Mouse (Mus musculus) stomach, embryonic 16.5 days (tissue): ENCODE data around the gene Lrrc9. TPM values are rescaled to one million over a fixed set of nuclear protein-coding genes. Genes with fewer than 3 reads are reported as not detected.

Experiments
- ATAC-seq: fragments of 200-750 bp; cut with Nextera tagmentation; 2 replicates; pipeline ENCODE4 v1.8.0; 2017; ENCODE audit warnings: moderate number of reproducible peaks, moderate TSS enrichment; ENCODE audit not compliant: insufficient read depth, low FRiP score
- H3K27ac ChIP-seq: fragments of 300-500 bp; sonication (generic); 2 replicates; pipeline ENCODE4 v1.5.1; 2014; ENCODE audit warnings: low read length
- H3K27me3 ChIP-seq: fragments of 300-500 bp; sonication (generic); 2 replicates; pipeline ENCODE4 v1.6.1; 2014; ENCODE audit warnings: low read length, control low read depth, mixed read lengths; ENCODE audit not compliant: control insufficient read depth, insufficient read depth
- H3K36me3 ChIP-seq: fragments of 300-500 bp; sonication (generic); 2 replicates; pipeline ENCODE4 v1.6.1; 2014; ENCODE audit warnings: low read length; ENCODE audit not compliant: control insufficient read depth, insufficient read depth
- H3K4me1 ChIP-seq: fragments of 300-500 bp; sonication (generic); 2 replicates; pipeline ENCODE4 v1.6.1; 2014; ENCODE audit warnings: low read length, control low read depth, mixed read lengths; ENCODE audit not compliant: control insufficient read depth, insufficient read depth
- H3K4me2 ChIP-seq: fragments of 300-500 bp; sonication (generic); 2 replicates; pipeline ENCODE4 v1.6.1; 2014; ENCODE audit warnings: low read depth, low read length, mixed read lengths
- H3K4me3 ChIP-seq: fragments of 300-500 bp; sonication (generic); replicated peaks from 2 replicates; pipeline ENCODE4 v1.5.1; 2014; ENCODE audit warnings: mild to moderate bottlenecking, low read length
- H3K9ac ChIP-seq: fragments of 300-500 bp; sonication (generic); 2 replicates; pipeline ENCODE4 v1.6.1; 2014; ENCODE audit warnings: low read length
- H3K9me3 ChIP-seq: fragments of 300-500 bp; sonication (generic); replicated peaks from 2 replicates; pipeline ENCODE4 v1.6.1; 2016; ENCODE audit warnings: low read length, control low read depth; ENCODE audit not compliant: control insufficient read depth
- WGBS: fragments of 180-500 bp; shearing (Covaris S2); extraction: QIAGEN DNeasy Blood & Tissue Kit; methylation state at CpG from one replicate; pipeline ENCODE4 v1.1.7; 2014; 5-methylcytosine and 5-hydroxymethylcytosine counted together
- polyA plus RNA-seq: library from polyadenylated mRNA; unstranded; fragments of >200 nt; fragmentation: Nextera tagmentation; extraction: Ambion mirVana; gene quantifications from 2 replicates; pipeline ENCODE4 v1.2.1, GENCODE M21; 2015

Lrrc9 gene
- polyA plus RNA-seq, 1 experiment from 2014 or later = 0.12 TPM

DNA sequence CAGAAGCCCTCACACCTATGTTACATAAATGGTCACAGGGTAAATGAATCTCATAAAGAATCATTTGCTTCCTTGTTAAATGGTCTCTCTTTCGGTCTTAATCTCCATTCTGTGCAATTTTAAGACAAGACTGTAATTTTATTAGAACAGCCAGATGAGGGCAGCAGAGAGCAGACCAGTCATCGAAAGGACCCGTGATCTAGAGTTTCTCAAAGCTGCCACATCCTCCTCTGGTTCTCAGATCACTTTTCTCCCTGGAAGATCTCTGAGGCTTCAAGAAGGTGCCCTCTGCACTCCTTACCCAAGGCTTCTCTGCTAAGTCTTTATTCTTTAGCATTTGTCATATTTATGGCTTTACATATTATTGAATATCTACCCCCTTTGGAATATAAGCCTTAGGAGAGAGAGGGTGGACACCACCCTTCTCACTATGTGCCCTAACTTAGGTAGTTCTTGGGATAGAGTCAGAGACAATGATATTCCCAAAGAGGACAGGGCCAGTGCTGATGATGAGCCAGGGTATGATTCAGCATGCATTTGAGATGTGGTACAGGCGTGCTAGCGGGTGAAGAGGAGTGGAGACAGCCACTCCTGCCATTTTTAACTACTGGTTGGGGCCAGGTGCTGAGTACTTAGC is 20.3 kb downstream of the Lrrc9 start:
- Histone ChIP-seq H3K27ac (no peak overlapping the region), H3K9me3 (no peaks in the 10 kb centered on the region), H3K4me3 (no peak overlapping the region), H3K4me1 (no peaks in the 10 kb centered on the region), H3K27me3 (no peaks in the 10 kb centered on the region), H3K4me2 (no peak overlapping the region), H3K36me3 (no peaks in the 10 kb centered on the region), H3K9ac (no peak overlapping the region)
- WGBS = 44% methylated on average over 5 of the region's 5 CpGs
- ATAC-seq = no peak

GRCm38 (mm10) chr12:72465826-72466501 is 24.3 kb downstream of the Lrrc9 start:
- Histone ChIP-seq H3K36me3 (no peaks in the 10 kb centered on the region), H3K4me2 (no peak overlapping the region), H3K27ac (no peak overlapping the region), H3K4me1 (no peaks in the 10 kb centered on the region), H3K4me3 (no peak overlapping the region), H3K9ac (no peak overlapping the region), H3K27me3 (no peaks in the 10 kb centered on the region), H3K9me3 (no peaks in the 10 kb centered on the region)
- WGBS = 84% methylated on average over 5 of the region's 5 CpGs
- no peak for ATAC-seq

- 93% methylated on average over 1 of the region's 1 CpGs for WGBS
- no peaks in the 10 kb centered on the region for H3K36me3 ChIP-seq
- no peak overlapping the region for H3K4me3 ChIP-seq
- ATAC-seq = no peak
- H3K27me3 ChIP-seq = no peaks in the 10 kb centered on the region
- H3K9me3 ChIP-seq = no peaks in the 10 kb centered on the region
- no peak overlapping the region for H3K9ac ChIP-seq
- no peak overlapping the region for H3K27ac ChIP-seq
- no peak overlapping the region for H3K4me2 ChIP-seq
- no peaks in the 10 kb centered on the region for H3K4me1 ChIP-seq
These were observed 25.6 kb downstream of the Lrrc9 start for GRCm38 (mm10) chr12:72467269-72467668.

GRCm38 (mm10) chr12:72467789-72468188 is 26.1 kb downstream of the Lrrc9 start:
- no peaks in the 10 kb centered on the region for H3K27me3 ChIP-seq
- H3K9ac ChIP-seq = no peak overlapping the region
- no peak overlapping the region for H3K4me2 ChIP-seq
- no peaks in the 10 kb centered on the region for H3K4me1 ChIP-seq
- H3K27ac ChIP-seq = no peak overlapping the region
- 93% methylated on average over 4 of the region's 4 CpGs for WGBS
- no peak overlapping the region for H3K4me3 ChIP-seq
- no peaks in the 10 kb centered on the region for H3K9me3 ChIP-seq
- no peaks in the 10 kb centered on the region for H3K36me3 ChIP-seq
- no peak for ATAC-seq

- no peak overlapping the region for H3K27ac ChIP-seq
- WGBS = 66% methylated on average over 2 of the region's 2 CpGs
- ATAC-seq = no peak
These were observed 35.2 kb downstream of the Lrrc9 start for GRCm38 (mm10) chr12:72476773-72477450.

DNA sequence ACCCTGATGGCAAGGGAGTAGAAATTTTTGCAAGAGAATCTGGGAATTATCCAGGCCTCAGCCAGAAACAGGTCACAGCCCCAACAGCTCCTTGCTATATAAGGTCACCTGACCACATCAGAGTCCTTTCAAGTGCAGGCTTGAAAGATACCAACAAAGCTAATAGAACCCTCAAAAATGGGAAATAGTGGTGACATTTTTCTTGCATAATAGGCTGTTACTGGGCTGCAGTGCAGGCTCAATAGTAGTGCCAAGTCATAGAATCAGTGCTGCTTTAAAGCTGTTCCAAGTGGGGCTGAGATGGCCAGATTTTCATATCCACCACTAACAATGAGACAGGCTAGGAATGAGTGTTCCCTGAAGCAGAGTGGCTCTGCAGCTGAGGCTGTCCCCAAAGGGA is 40.6 kb downstream of the Lrrc9 start:
- Histone ChIP-seq H3K9ac (no peak overlapping the region), H3K27ac (no peak overlapping the region), H3K36me3 (no peaks in the 10 kb centered on the region), H3K4me3 (no peak overlapping the region), H3K4me2 (no peak overlapping the region), H3K27me3 (no peaks in the 10 kb centered on the region), H3K4me1 (no peaks in the 10 kb centered on the region; the same call in 1 of the 2 replicates), H3K9me3 (no peaks in the 10 kb centered on the region)
- ATAC-seq = no peak

More at GRCm38 (mm10) chr12:72476773-72477450, 35.2 kb downstream of the Lrrc9 start:
- Histone ChIP-seq H3K4me3 (no peak overlapping the region), H3K4me2 (no peak overlapping the region), H3K27me3 (no peaks in the 10 kb centered on the region), H3K9me3 (no peaks in the 10 kb centered on the region), H3K4me1 (no peaks in the 10 kb centered on the region), H3K9ac (no peak overlapping the region), H3K36me3 (no peaks in the 10 kb centered on the region)

GRCm38 (mm10) chr12:72484872-72485271 is 43.2 kb downstream of the Lrrc9 start:
- H3K27me3 ChIP-seq = no peaks in the 10 kb centered on the region
- no peaks in the 10 kb centered on the region for H3K9me3 ChIP-seq
- H3K9ac ChIP-seq = no peak overlapping the region
- ATAC-seq = no peak
- no peaks in the 10 kb centered on the region; the same call in 1 of the 2 replicates for H3K4me1 ChIP-seq
- H3K4me2 ChIP-seq = no peak overlapping the region
- H3K4me3 ChIP-seq = no peak overlapping the region
- no peak overlapping the region for H3K27ac ChIP-seq
- H3K36me3 ChIP-seq = no peaks in the 10 kb centered on the region

GRCm38 (mm10) chr12:72487498-72487897 is 45.8 kb downstream of the Lrrc9 start:
- H3K4me2 ChIP-seq = no peak overlapping the region
- H3K4me3 ChIP-seq = no peak overlapping the region
- no peak for ATAC-seq
- H3K4me1 ChIP-seq = no peaks in the 10 kb centered on the region; the same call in 1 of the 2 replicates
- H3K27ac ChIP-seq = no peak overlapping the region
- H3K27me3 ChIP-seq = no peaks in the 10 kb centered on the region
- WGBS = 55% methylated on average over 3 of the region's 3 CpGs
- H3K36me3 ChIP-seq = no peaks in the 10 kb centered on the region
- no peak overlapping the region for H3K9ac ChIP-seq
- H3K9me3 ChIP-seq = no peaks in the 10 kb centered on the region

DNA sequence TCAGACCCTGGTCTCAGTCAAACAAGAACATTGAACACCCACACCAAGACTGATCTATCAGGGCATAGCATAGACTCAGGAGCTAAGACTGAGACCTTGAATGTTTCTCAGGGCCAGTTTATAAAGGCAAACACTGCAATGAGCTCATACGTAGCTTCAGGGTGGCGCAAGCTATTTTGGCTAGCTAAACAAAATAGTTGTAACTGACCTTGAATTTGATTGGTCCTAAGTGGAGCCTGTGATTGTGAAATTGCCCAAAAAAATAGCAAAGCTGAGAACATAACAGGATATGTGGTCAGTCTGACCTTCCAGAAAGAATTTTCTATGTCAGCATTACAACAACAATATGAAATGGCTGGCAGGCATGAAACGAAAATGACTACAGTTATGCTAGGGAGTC is 48.3 kb downstream of the Lrrc9 start:
- 74% methylated on average over 3 of the region's 3 CpGs for WGBS
- no peaks in the 10 kb centered on the region for H3K36me3 ChIP-seq
- no peaks in the 10 kb centered on the region; the same call in 1 of the 2 replicates for H3K4me1 ChIP-seq
- no peak for ATAC-seq
- H3K27ac ChIP-seq = no peak overlapping the region
- H3K4me3 ChIP-seq = no peak overlapping the region
- H3K4me2 ChIP-seq = no peak overlapping the region
- H3K27me3 ChIP-seq = no peaks in the 10 kb centered on the region
- H3K9me3 ChIP-seq = no peaks in the 10 kb centered on the region
- H3K9ac ChIP-seq = no peak overlapping the region
